ENCODE assay signal across 8 mouse cellular contexts in the genomic region with DNA sequence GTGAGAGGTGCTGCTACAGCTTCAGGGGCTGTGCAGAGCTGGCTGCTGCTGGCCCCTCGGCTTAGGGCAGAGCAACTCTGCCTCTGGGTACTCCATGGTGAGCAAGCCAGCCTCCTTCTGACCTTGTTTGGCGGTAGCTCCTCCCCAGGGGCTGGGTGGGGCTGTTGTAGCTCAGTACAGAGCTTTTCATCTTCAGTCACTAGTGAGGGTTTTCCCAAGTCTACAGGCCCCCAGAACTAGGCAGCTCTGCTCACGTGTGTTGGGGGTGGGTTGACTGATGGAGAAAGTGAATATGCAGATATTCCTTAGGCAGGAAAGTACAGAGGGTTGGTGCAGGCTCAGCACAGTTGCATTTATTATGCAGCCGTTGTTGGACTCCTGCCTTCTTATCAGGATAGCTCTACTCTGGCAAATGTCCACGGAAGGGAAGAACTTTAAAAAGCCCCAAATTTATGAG.
DNase-seq lines count a peak whose midpoint lies in the region; ATAC-seq and TF ChIP-seq lines count a peak whose summit lies in the region.

No protein-coding gene starts in this region.

- H3K4me2 ChIP-seq in hindbrain, embryonic 16.5 days (ENCODE audit: low read length) = no peak overlapping the region
- no peak overlapping the region for H3K4me2 ChIP-seq in hindbrain, embryonic 14.5 days (replicated peaks)
- H3K4me2 ChIP-seq in heart, postnatal 0 days (ENCODE audit: low read depth, low read length) = no peak overlapping the region

- H3K4me1 ChIP-seq in hindbrain, embryonic 16.5 days (ENCODE audit: control insufficient read depth, insufficient read depth, low read depth, low read length) = peaks cover 14% of the 10 kb centered on the region
- H3K4me1 ChIP-seq in hindbrain, embryonic 14.5 days (replicated peaks; ENCODE audit: control insufficient read depth, insufficient read depth, low read length) = 0 out of 2 replicates have a peak, but pooled peaks cover 9% of the 10 kb centered on the region
- peaks cover 12% of the 10 kb centered on the region for H3K4me1 ChIP-seq in heart, postnatal 0 days (ENCODE audit: control insufficient read depth, insufficient read depth)

- no peak overlapping the region for H3K27ac ChIP-seq in hindbrain, embryonic 16.5 days (ENCODE audit: low read depth, low read length)
- H3K27ac ChIP-seq in hindbrain, embryonic 14.5 days = no peak overlapping the region
- peak overlapping the region; percentile 3; the same call in 1 of the 2 replicates for H3K27ac ChIP-seq in heart, postnatal 0 days (ENCODE audit: low read depth)

- no peak overlapping the region for H3K4me3 ChIP-seq in hindbrain, embryonic 16.5 days (ENCODE audit: low read length)
- H3K4me3 ChIP-seq in hindbrain, embryonic 14.5 days (replicated peaks; ENCODE audit: low read length) = no peak overlapping the region
- H3K4me3 ChIP-seq in heart, postnatal 0 days (ENCODE audit: low read depth, low read length) = no peak overlapping the region

- TF ChIP-seq CTCF in heart, postnatal 0 days (IDR thresholded peaks at IDR 0.05; ENCODE audit: low read depth) = no peak

- no peaks in the 10 kb centered on the region for H3K36me3 ChIP-seq in hindbrain, embryonic 16.5 days (ENCODE audit: control insufficient read depth, insufficient read depth, low read length)
- H3K36me3 ChIP-seq in hindbrain, embryonic 14.5 days (replicated peaks; ENCODE audit: control insufficient read depth, insufficient read depth) = no peaks in the 10 kb centered on the region; the same call in 1 of the 2 replicates
- H3K36me3 ChIP-seq in heart, postnatal 0 days (replicated peaks; ENCODE audit: control insufficient read depth, insufficient read depth, low read length) = peaks cover 29% of the 10 kb centered on the region

- no peak for TF ChIP-seq EP300 in heart, postnatal 0 days (IDR thresholded peaks at IDR 0.05; ENCODE audit: low read depth)

- 0 out of 2 replicates have a peak, but pooled peaks have one; percentile 11 for ATAC-seq in hindbrain, embryonic 16.5 days
- ATAC-seq in hindbrain, embryonic 14.5 days (ENCODE audit: low FRiP score) = no peak
- peak; percentile 49 for ATAC-seq in CD4-positive, CD25-positive, alpha-beta regulatory T cell, adult 4 months
- ATAC-seq in heart, postnatal 0 days (ENCODE audit: insufficient read depth, low read depth) = 0 out of 2 replicates have a peak, but pooled peaks have one; percentile 34
- peak; percentile 67 for ATAC-seq in megakaryocyte progenitor cell, adult 5-6 weeks (replicated peaks; ENCODE audit: poor library complexity)

- no peaks in the 10 kb centered on the region for H3K27me3 ChIP-seq in hindbrain, embryonic 16.5 days (replicated peaks; ENCODE audit: control insufficient read depth, insufficient read depth, low read length)
- H3K27me3 ChIP-seq in hindbrain, embryonic 14.5 days (ENCODE audit: control insufficient read depth, insufficient read depth, low read length) = no peaks in the 10 kb centered on the region
- H3K27me3 ChIP-seq in heart, postnatal 0 days (ENCODE audit: control insufficient read depth, insufficient read depth, low read length) = no peaks in the 10 kb centered on the region

- no peak overlapping the region for H3K9ac ChIP-seq in hindbrain, embryonic 16.5 days (ENCODE audit: low read depth, low read length)
- no peak overlapping the region for H3K9ac ChIP-seq in hindbrain, embryonic 14.5 days
- H3K9ac ChIP-seq in heart, postnatal 0 days (replicated peaks; ENCODE audit: low read depth, low read length) = no peak overlapping the region

- H3K9me3 ChIP-seq in hindbrain, embryonic 16.5 days (ENCODE audit: control insufficient read depth, low read length) = no peaks in the 10 kb centered on the region
- H3K9me3 ChIP-seq in hindbrain, embryonic 14.5 days (ENCODE audit: control insufficient read depth, low read length) = no peaks in the 10 kb centered on the region
- H3K9me3 ChIP-seq in heart, postnatal 0 days (replicated peaks; ENCODE audit: control insufficient read depth, low read length) = no peaks in the 10 kb centered on the region

- no peak for DNase-seq in hindbrain, embryonic 14.5 days (ENCODE audit: low spot score)
- peak; percentile 67 for DNase-seq in c-Kit-positive CD71-positive TER-119-positive erythroid progenitor cells, embryonic 14.5 days (ENCODE audit: low spot score)
- no peak for DNase-seq in heart, postnatal 0 days (ENCODE audit: low spot score)
- no peak for DNase-seq in frontal cortex, postnatal 36 days (ENCODE audit: low spot score in 2 of 2)
- no peak for DNase-seq in thymus, adult 18-20 months

- WGBS in hindbrain, embryonic 16.5 days = 34% methylated on average over 5 of the region's 5 CpGs
- WGBS in hindbrain, embryonic 14.5 days = 44% methylated on average over 5 of the region's 5 CpGs
- WGBS in heart, postnatal 0 days = 24% methylated on average over 5 of the region's 5 CpGs
